Mouse (Mus musculus) lung, postnatal 0 days (tissue): Measurements from ENCODE around the gene Mxd4.

ENCODE experiments used
- CTCF ChIP-seq: IDR thresholded peaks from 2 replicates; pipeline ENCODE4 v1.5.1; 2016; ENCODE audit warnings: antibody characterized with exemption, mild to moderate bottlenecking
- EP300 ChIP-seq: IDR thresholded peaks from 2 replicates; pipeline ENCODE4 v1.6.1; 2016; ENCODE audit warnings: antibody characterized with exemption, mild to moderate bottlenecking, control low read depth

GRCm38 (mm10) chr5:34170726-34171125, 16.8 kb downstream of the Mxd4 start:
- no peak for TF ChIP-seq CTCF
- TF ChIP-seq EP300, result no peak
